Mouse (Mus musculus): ENCODE data around the gene E130309D02Rik.

E130309D02Rik gene

GRCm38 (mm10) chr5:143275761-143276160, 39.4 kb downstream of the E130309D02Rik start:
- in situ Hi-C loops (cut with MboI; ENCODE audit: low pct_unique_long_range_greater_than_20kb in 1 of 2, low sequenced_read_pairs in 2 of 2, unreplicated experiment in 1 of 2): loop anchor here in 1 of 2 experiments (25.0 kb wide), 2 partner anchors 88 to 338 kb away; partner anchors contain the start of genes Rbak and Spdye4b

GRCm38 (mm10) chr5:143272540-143273330, 42.4 kb downstream of the E130309D02Rik start:
- in situ Hi-C loops (cut with MboI; ENCODE audit: low pct_unique_long_range_greater_than_20kb in 1 of 2, low sequenced_read_pairs in 2 of 2, unreplicated experiment in 1 of 2): no loop called here

GRCm38 (mm10) chr5:143272108-143272507, 43.1 kb downstream of the E130309D02Rik start:
- in situ Hi-C loops (cut with MboI; ENCODE audit: low pct_unique_long_range_greater_than_20kb in 1 of 2, low sequenced_read_pairs in 2 of 2, unreplicated experiment in 1 of 2): no loop called here

GRCm38 (mm10) chr5:143271642-143272041, 43.5 kb downstream of the E130309D02Rik start:
- in situ Hi-C loops (cut with MboI; ENCODE audit: low pct_unique_long_range_greater_than_20kb in 1 of 2, low sequenced_read_pairs in 2 of 2, unreplicated experiment in 1 of 2): no loop called here

- in situ Hi-C loops (cut with MboI; ENCODE audit: low pct_unique_long_range_greater_than_20kb in 1 of 2, low sequenced_read_pairs in 2 of 2, unreplicated experiment in 1 of 2): no loop called here
Observed at GRCm38 (mm10) chr5:143270151-143270519, 45.0 kb downstream of the E130309D02Rik start.

- in situ Hi-C loops (cut with MboI; ENCODE audit: low pct_unique_long_range_greater_than_20kb in 1 of 2, low sequenced_read_pairs in 2 of 2, unreplicated experiment in 1 of 2): no loop called here
Observed at GRCm38 (mm10) chr5:143269363-143270150, 45.6 kb downstream of the E130309D02Rik start, which contains the start of gene Zfp316. Zfp316 (minus strand) TSS chr5:143270022.

- in situ Hi-C loops (cut with MboI; ENCODE audit: low pct_unique_long_range_greater_than_20kb in 1 of 2, low sequenced_read_pairs in 2 of 2, unreplicated experiment in 1 of 2): no loop called here
Observed at GRCm38 (mm10) chr5:143268985-143269362, 46.2 kb downstream of the E130309D02Rik start.

GRCm38 (mm10) chr5:143266794-143267193, 48.4 kb downstream of the E130309D02Rik start:
- in situ Hi-C loops (cut with MboI; ENCODE audit: low pct_unique_long_range_greater_than_20kb in 1 of 2, low sequenced_read_pairs in 2 of 2, unreplicated experiment in 1 of 2): no loop called here

- in situ Hi-C loops (cut with MboI; ENCODE audit: low pct_unique_long_range_greater_than_20kb in 1 of 2, low sequenced_read_pairs in 2 of 2, unreplicated experiment in 1 of 2): no loop called here
Observed at GRCm38 (mm10) chr5:143265409-143265808, 49.8 kb downstream of the E130309D02Rik start.

GRCm38 (mm10) chr5:143264689-143265088, 50.5 kb downstream of the E130309D02Rik start:
- in situ Hi-C loops (cut with MboI; ENCODE audit: low pct_unique_long_range_greater_than_20kb in 1 of 2, low sequenced_read_pairs in 2 of 2, unreplicated experiment in 1 of 2): no loop called here

- in situ Hi-C loops (cut with MboI; ENCODE audit: low pct_unique_long_range_greater_than_20kb in 1 of 2, low sequenced_read_pairs in 2 of 2, unreplicated experiment in 1 of 2): no loop called here
Observed at GRCm38 (mm10) chr5:143261636-143262035, 53.5 kb downstream of the E130309D02Rik start.

- in situ Hi-C loops (cut with MboI; ENCODE audit: low pct_unique_long_range_greater_than_20kb in 1 of 2, low sequenced_read_pairs in 2 of 2, unreplicated experiment in 1 of 2): no loop called here
Observed at GRCm38 (mm10) chr5:143255802-143256201, 59.4 kb downstream of the E130309D02Rik start.

GRCm38 (mm10) chr5:143255131-143255519, 60.0 kb downstream of the E130309D02Rik start:
- in situ Hi-C loops (cut with MboI; ENCODE audit: low pct_unique_long_range_greater_than_20kb in 1 of 2, low sequenced_read_pairs in 2 of 2, unreplicated experiment in 1 of 2): no loop called here

- in situ Hi-C loops (cut with MboI; ENCODE audit: low pct_unique_long_range_greater_than_20kb in 1 of 2, low sequenced_read_pairs in 2 of 2, unreplicated experiment in 1 of 2): no loop called here
Observed at GRCm38 (mm10) chr5:143254487-143255130, 60.6 kb downstream of the E130309D02Rik start.

GRCm38 (mm10) chr5:143253881-143254486, 61.2 kb downstream of the E130309D02Rik start:
- in situ Hi-C loops (cut with MboI; ENCODE audit: low pct_unique_long_range_greater_than_20kb in 1 of 2, low sequenced_read_pairs in 2 of 2, unreplicated experiment in 1 of 2): no loop called here

- in situ Hi-C loops (cut with MboI; ENCODE audit: low pct_unique_long_range_greater_than_20kb in 1 of 2, low sequenced_read_pairs in 2 of 2, unreplicated experiment in 1 of 2): no loop called here
Observed at GRCm38 (mm10) chr5:143253186-143253880, 61.8 kb downstream of the E130309D02Rik start.

GRCm38 (mm10) chr5:143252791-143253185, 62.4 kb downstream of the E130309D02Rik start:
- in situ Hi-C loops (cut with MboI; ENCODE audit: low pct_unique_long_range_greater_than_20kb in 1 of 2, low sequenced_read_pairs in 2 of 2, unreplicated experiment in 1 of 2): no loop called here

- in situ Hi-C loops (cut with MboI; ENCODE audit: low pct_unique_long_range_greater_than_20kb in 1 of 2, low sequenced_read_pairs in 2 of 2, unreplicated experiment in 1 of 2): no loop called here
Observed at GRCm38 (mm10) chr5:143252039-143252438, 63.1 kb downstream of the E130309D02Rik start.

Measured in mouse embryonic stem cell (cell line).